Mouse (Mus musculus): Measurements from ENCODE around the gene Chga. TPM values are rescaled to one million over a fixed set of nuclear protein-coding genes. Genes with fewer than 3 reads are reported as not detected.

Chga gene
- total and polyA plus RNA-seq, 3 experiments, result not detected

DNA sequence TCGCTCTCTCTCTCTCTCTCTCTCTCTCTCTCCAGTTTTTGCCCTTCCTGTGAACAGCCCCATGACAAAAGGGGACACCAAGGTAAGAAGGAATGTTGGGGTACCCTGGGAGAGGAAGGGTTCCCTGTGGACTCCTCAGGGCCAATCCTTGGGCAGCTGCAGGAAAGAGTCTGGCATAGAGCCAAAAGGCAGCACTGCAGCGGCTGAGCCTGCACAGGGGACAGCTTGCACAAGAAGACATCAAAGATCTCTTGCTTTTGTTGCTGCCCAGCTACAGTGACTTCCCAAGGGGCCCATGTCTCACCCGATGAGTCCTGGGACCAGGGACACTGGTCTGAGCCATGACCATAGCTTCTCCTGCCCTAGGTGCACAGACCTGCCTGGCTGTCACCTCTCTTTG is 1.1 kb downstream of the Chga start:
- peaks cover 0 to 2% of the 10 kb centered on the region in 2 experiments; a peak in 1 of 4 replicates for H3K27me3 ChIP-seq (ENCODE audit: control insufficient read depth in 1 of 2, insufficient read depth in 2 of 2, low read length in 2 of 2)
- H3K4me3 ChIP-seq (ENCODE audit: control insufficient read depth in 1 of 2, insufficient read depth in 1 of 2, low read depth in 2 of 2, low read length in 2 of 2), result no peak overlapping the region
- H3K9me3 ChIP-seq (replicated peaks; ENCODE audit: insufficient read depth, low read length), result no peaks in the 10 kb centered on the region
- TF ChIP-seq RCOR1 (IDR thresholded peaks at IDR 0.05; ENCODE audit: low read depth, low read length) (no peak), ELF1 (IDR thresholded peaks at IDR 0.05; ENCODE audit: low read depth, low read length) (no peak), NRF1 (IDR thresholded peaks at IDR 0.05; ENCODE audit: insufficient read depth, low read depth, low read length, poor library complexity, severe bottlenecking) (no peak), MYC (IDR thresholded peaks at IDR 0.05; ENCODE audit: low read depth, low read length) (no peak), TAL1 (IDR thresholded peaks at IDR 0.05; ENCODE audit: low read length) (no peak), GABPA (IDR thresholded peaks at IDR 0.05; ENCODE audit: low read depth, low read length) (no peak)
- no peaks in the 10 kb centered on the region for H3K79me2 ChIP-seq (ENCODE audit: control insufficient read depth, insufficient read depth, low read length, poor library complexity)
- no peaks in the 10 kb centered on the region for H3K4me1 ChIP-seq (ENCODE audit: control insufficient read depth in 1 of 2, insufficient read depth in 2 of 2, low read length in 2 of 2)
- no peaks in the 10 kb centered on the region for H3K36me3 ChIP-seq (ENCODE audit: control insufficient read depth in 1 of 2, insufficient read depth in 2 of 2, low read length in 2 of 2)
- H3K27ac ChIP-seq (ENCODE audit: control insufficient read depth, low read depth, low read length), result no peak overlapping the region
- no peak overlapping the region for H3K9ac ChIP-seq (ENCODE audit: control insufficient read depth, low read depth, low read length, poor library complexity, severe bottlenecking)
- no peak for DNase-seq (ENCODE audit: low read depth, low spot score)

GRCm38 (mm10) chr12:102557372-102557771 is 2.6 kb downstream of the Chga start:
- no peak for DNase-seq (ENCODE audit: low read depth, low spot score)
- TF ChIP-seq USF1 (IDR thresholded peaks at IDR 0.05; ENCODE audit: low read depth, low read length) (no peak), CTCF (IDR thresholded peaks at IDR 0.05 in 2 of 3, conservative IDR thresholded peaks at IDR 0.05 in 1 of 3; ENCODE audit: control insufficient read depth in 1 of 3, insufficient read depth in 1 of 3, low read depth in 2 of 3, low read length in 3 of 3, poor library complexity in 1 of 3, severe bottlenecking in 1 of 3) (no peak), ZMIZ1 (IDR thresholded peaks at IDR 0.05; ENCODE audit: low read depth, low read length) (no peak), MAZ (IDR thresholded peaks at IDR 0.05; ENCODE audit: low read depth, low read length) (no peak), ZC3H11A (IDR thresholded peaks at IDR 0.05; ENCODE audit: low read depth, low read length) (no peak), NRF1 (IDR thresholded peaks at IDR 0.05; ENCODE audit: insufficient read depth, low read depth, low read length, poor library complexity, severe bottlenecking) (no peak), TBP (IDR thresholded peaks at IDR 0.05; ENCODE audit: low read depth, low read length) (no peak), ETS1 (IDR thresholded peaks at IDR 0.05; ENCODE audit: low read depth, low read length) (no peak), BHLHE40 (IDR thresholded peaks at IDR 0.05; ENCODE audit: borderline replicate concordance, low read depth, low read length) (no peak), POLR2A (IDR thresholded peaks at IDR 0.05; ENCODE audit: control insufficient read depth in 1 of 2, insufficient read depth in 1 of 2, low read depth in 1 of 2, low read length in 2 of 2, poor library complexity in 1 of 2) (no peak), UBTF (IDR thresholded peaks at IDR 0.05; ENCODE audit: borderline replicate concordance, insufficient read depth, low read depth, low read length) (no peak), USF2 (IDR thresholded peaks at IDR 0.05; ENCODE audit: borderline replicate concordance in 1 of 2, insufficient read depth in 1 of 2, low read depth in 1 of 2, low read length in 2 of 2) (no peak), SMC3 (IDR thresholded peaks at IDR 0.05; ENCODE audit: low read depth, low read length) (no peak), ZNF384 (IDR thresholded peaks at IDR 0.05; ENCODE audit: low read depth, low read length) (no peak), HCFC1 (IDR thresholded peaks at IDR 0.05; ENCODE audit: low read depth, low read length) (no peak), MAFK (IDR thresholded peaks at IDR 0.05; ENCODE audit: borderline replicate concordance, low read depth, low read length) (no peak), CHD1 (IDR thresholded peaks at IDR 0.05; ENCODE audit: low read depth, low read length) (no peak), JUND (IDR thresholded peaks at IDR 0.05; ENCODE audit: low read depth, low read length) (no peak)
- Histone ChIP-seq H3K27ac (ENCODE audit: control insufficient read depth, low read depth, low read length) (no peak overlapping the region), H3K79me2 (ENCODE audit: control insufficient read depth, insufficient read depth, low read length, poor library complexity) (no peaks in the 10 kb centered on the region), H3K36me3 (ENCODE audit: control insufficient read depth in 1 of 2, insufficient read depth in 2 of 2, low read length in 2 of 2) (no peaks in the 10 kb centered on the region), H3K4me3 (ENCODE audit: control insufficient read depth in 1 of 2, insufficient read depth in 1 of 2, low read depth in 2 of 2, low read length in 2 of 2) (no peak overlapping the region), H3K9me3 (replicated peaks; ENCODE audit: insufficient read depth, low read length) (no peaks in the 10 kb centered on the region), H3K27me3 (ENCODE audit: control insufficient read depth in 1 of 2, insufficient read depth in 2 of 2, low read length in 2 of 2) (peaks cover 0 to 2% of the 10 kb centered on the region in 2 experiments; a peak in 1 of 4 replicates), H3K9ac (ENCODE audit: control insufficient read depth, low read depth, low read length, poor library complexity, severe bottlenecking) (no peak overlapping the region), H3K4me1 (ENCODE audit: control insufficient read depth in 1 of 2, insufficient read depth in 2 of 2, low read length in 2 of 2) (no peaks in the 10 kb centered on the region)
